ENCODE assay signal across 31 mouse cellular contexts in the genomic region with DNA sequence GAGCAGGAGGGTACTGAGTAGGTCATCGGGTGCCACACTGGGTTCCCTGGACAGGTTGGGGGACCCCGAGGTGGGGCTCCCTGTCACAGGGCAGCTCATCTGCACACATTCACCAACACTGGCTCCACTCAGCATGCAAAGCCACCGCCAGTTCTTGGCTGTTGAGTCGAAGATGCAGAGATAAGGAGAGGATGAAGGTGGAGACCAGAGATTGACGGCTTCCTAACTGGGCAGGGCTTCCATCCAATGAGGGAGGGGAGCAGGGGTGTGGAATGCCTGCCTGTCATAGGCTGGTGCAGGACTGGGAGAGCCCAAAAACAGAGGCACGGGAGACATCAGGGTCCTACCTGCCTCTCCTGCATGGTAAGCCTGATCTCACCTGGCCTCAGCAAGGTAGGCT. TPM values are rescaled to one million over a fixed set of nuclear protein-coding genes. Genes with fewer than 3 reads are reported as not detected.
DNase-seq lines count a peak whose midpoint lies in the region; ATAC-seq lines count a peak whose summit lies in the region.
"Had no signal": no experiment of that assay in that cellular context is flagged by ENCODE, and none has a peak within 500 bp of the region (broad histone marks: within the 10 kb centered on the region; RNA-seq: fewer than 3 reads in every experiment).

No protein-coding gene starts in this region.

- H3K27me3 ChIP-seq in embryonic facial prominence, embryonic 15.5 days = no peaks in the 10 kb centered on the region
- 0 out of 2 replicates have a peak, but pooled peaks cover 7% of the 10 kb centered on the region for H3K27me3 ChIP-seq in embryonic facial prominence, embryonic 10.5 days (replicated peaks; ENCODE audit: low read depth, poor library complexity, severe bottlenecking)
- H3K27me3 ChIP-seq in stomach, embryonic 16.5 days (ENCODE audit: control insufficient read depth, insufficient read depth, low read length) = no peaks in the 10 kb centered on the region
- H3K27me3 ChIP-seq: embryonic facial prominence, embryonic 13.5 days; hindbrain, embryonic 15.5 days; neural tube, embryonic 15.5 days; Patski had no signal

- H3K9ac ChIP-seq in embryonic facial prominence, embryonic 15.5 days = no peak overlapping the region
- H3K9ac ChIP-seq in stomach, embryonic 16.5 days (ENCODE audit: low read length) = no peak overlapping the region
- H3K9ac ChIP-seq: embryonic facial prominence, embryonic 13.5 days; heart, embryonic 12.5 days; hindbrain, embryonic 15.5 days; liver, embryonic 12.5 days; liver, postnatal 0 days; neural tube, embryonic 15.5 days had no signal

- WGBS in embryonic facial prominence, embryonic 15.5 days = 50% methylated on average over 6 of the region's 6 CpGs
- 75% methylated on average over 6 of the region's 6 CpGs for WGBS in embryonic facial prominence, embryonic 10.5 days
- WGBS in stomach, embryonic 16.5 days = 51% methylated on average over 6 of the region's 6 CpGs

- ATAC-seq in embryonic facial prominence, embryonic 15.5 days (ENCODE audit: insufficient number of reproducible peaks, low FRiP score, low TSS enrichment, low read depth) = no peak
- 0 out of 2 replicates have a peak, but pooled peaks have one; percentile 5 for ATAC-seq in stomach, embryonic 16.5 days (ENCODE audit: insufficient read depth, low FRiP score)
- ATAC-seq: forebrain, embryonic 16.5 days; liver, embryonic 12.5 days; liver, postnatal 0 days; Patski had no signal

- H3K9me3 ChIP-seq in embryonic facial prominence, embryonic 15.5 days (replicated peaks) = no peaks in the 10 kb centered on the region
- no peaks in the 10 kb centered on the region for H3K9me3 ChIP-seq in embryonic facial prominence, embryonic 10.5 days
- H3K9me3 ChIP-seq in stomach, embryonic 16.5 days (replicated peaks; ENCODE audit: control insufficient read depth, low read length) = no peaks in the 10 kb centered on the region
- H3K9me3 ChIP-seq: embryonic facial prominence, embryonic 13.5 days; heart, embryonic 12.5 days; hindbrain, embryonic 15.5 days; liver, embryonic 12.5 days; neural tube, embryonic 15.5 days had no signal

- no peak for DNase-seq in embryonic facial prominence, embryonic 10.5 days (ENCODE audit: low spot score)
- peak; percentile 50 for DNase-seq in kidney, adult 9 months
- DNase-seq in kidney, postnatal 4 days = no peak
- DNase-seq in lung, postnatal 14 days = peak; percentile 33
- no peak for DNase-seq in thymus, postnatal 10 days (ENCODE audit: low spot score in 2 of 2)
- DNase-seq in cerebellum, postnatal 10 days = no peak
- DNase-seq: adrenal gland, postnatal 10 days; cerebellum, adult 11 months; cerebellum, adult 9-10 months; embryo, embryonic 11 days; heart, adult 2 months; layer of hippocampus, postnatal 36 days; left cerebral cortex, postnatal 4 days; liver, postnatal 0 days; midbrain, embryonic 14.5 days; right cerebral cortex, adult 18-20 months; right cerebral cortex, postnatal 4 days; thymus, postnatal 25 days had no signal

- peaks cover 54% of the 10 kb centered on the region for H3K4me1 ChIP-seq in embryonic facial prominence, embryonic 15.5 days
- H3K4me1 ChIP-seq in embryonic facial prominence, embryonic 10.5 days = peaks cover 36% of the 10 kb centered on the region
- peaks cover 43% of the 10 kb centered on the region for H3K4me1 ChIP-seq in stomach, embryonic 16.5 days (ENCODE audit: control insufficient read depth, insufficient read depth, low read length)
- H3K4me1 ChIP-seq: hindbrain, embryonic 15.5 days; liver, embryonic 12.5 days; neural tube, embryonic 15.5 days had no signal

- H3K27ac ChIP-seq in embryonic facial prominence, embryonic 15.5 days (replicated peaks) = 0 out of 2 replicates have a peak overlapping the region, but pooled peaks have one; percentile 18
- no peak overlapping the region for H3K27ac ChIP-seq in embryonic facial prominence, embryonic 10.5 days (replicated peaks)
- H3K27ac ChIP-seq in stomach, embryonic 16.5 days (ENCODE audit: low read length) = peak overlapping the region; percentile 8; the same call in 1 of the 2 replicates
- H3K27ac ChIP-seq: embryonic facial prominence, embryonic 13.5 days; heart, adult 2 months; hindbrain, embryonic 15.5 days; liver, embryonic 12.5 days; macrophage; neural tube, embryonic 15.5 days had no signal

- H3K4me3 ChIP-seq in embryonic facial prominence, embryonic 15.5 days (replicated peaks) = no peak overlapping the region
- H3K4me3 ChIP-seq in embryonic facial prominence, embryonic 10.5 days = no peak overlapping the region
- H3K4me3 ChIP-seq in stomach, embryonic 16.5 days (replicated peaks; ENCODE audit: low read length) = no peak overlapping the region
- H3K4me3 ChIP-seq: embryonic facial prominence, embryonic 13.5 days; erythroblast, embryonic 14.5 days; heart, adult 2 months; heart, embryonic 12.5 days; hindbrain, embryonic 15.5 days; liver, embryonic 12.5 days; neural tube, embryonic 15.5 days had no signal

- no peaks in the 10 kb centered on the region for H3K36me3 ChIP-seq in embryonic facial prominence, embryonic 15.5 days
- H3K36me3 ChIP-seq in embryonic facial prominence, embryonic 10.5 days (replicated peaks) = no peaks in the 10 kb centered on the region
- no peaks in the 10 kb centered on the region for H3K36me3 ChIP-seq in stomach, embryonic 16.5 days (ENCODE audit: control insufficient read depth, insufficient read depth, low read length)
- H3K36me3 ChIP-seq: embryonic facial prominence, embryonic 13.5 days; G1E; heart, embryonic 12.5 days; hindbrain, embryonic 15.5 days; liver, embryonic 12.5 days; neural tube, embryonic 15.5 days had no signal

- H3K4me2 ChIP-seq in embryonic facial prominence, embryonic 15.5 days (replicated peaks) = no peak overlapping the region
- H3K4me2 ChIP-seq in stomach, embryonic 16.5 days (ENCODE audit: low read depth, low read length) = no peak overlapping the region
- H3K4me2 ChIP-seq: embryonic facial prominence, embryonic 13.5 days; heart, embryonic 12.5 days; hindbrain, embryonic 15.5 days; liver, embryonic 12.5 days; neural tube, embryonic 15.5 days had no signal

RNA-seq across cellular contexts. Expression of a gene that starts 5.5 kb away (rescaled TPM):
- polyA plus RNA-seq in embryonic facial prominence, embryonic 15.5 days (2015; fragmentation: Nextera tagmentation; extraction: Ambion mirVana) = 26.9 and 33.5 TPM in 2 replicates
- 0.04 and 0.16 TPM in 2 replicates for polyA plus RNA-seq in embryonic facial prominence, embryonic 10.5 days (2016; fragmentation: Nextera tagmentation; extraction: Ambion mirVana)
- 37.4 and 64.5 TPM in 2 replicates for polyA plus RNA-seq in stomach, embryonic 16.5 days (2015; fragmentation: Nextera tagmentation; extraction: Ambion mirVana)
- polyA plus RNA-seq: erythroblast, embryonic 14.5 days; forebrain, embryonic 11.5 days; G1E; midbrain, embryonic 14.5 days had no signal

RNA-seq across cellular contexts. Expression of a gene that starts 46.4 kb away (rescaled TPM):
- 86.5 and 93.4 TPM in 2 replicates for polyA plus RNA-seq in embryonic facial prominence, embryonic 15.5 days (2015; fragmentation: Nextera tagmentation; extraction: Ambion mirVana)
- 16.2 and 17.4 TPM in 2 replicates for polyA plus RNA-seq in embryonic facial prominence, embryonic 10.5 days (2016; fragmentation: Nextera tagmentation; extraction: Ambion mirVana)
- 378 and 523 TPM in 2 replicates for polyA plus RNA-seq in stomach, embryonic 16.5 days (2015; fragmentation: Nextera tagmentation; extraction: Ambion mirVana)
- polyA plus RNA-seq: erythroblast, embryonic 14.5 days; macrophage had no signal

Comparison
In these comparisons a context has a peak if more than half of its experiments do, and no peak if none do; other contexts are left out.
1. DNase-seq: peak in kidney, adult 9 months (single experiment) and lung, postnatal 14 days (single experiment); none in embryonic facial prominence, embryonic 10.5 days (single experiment), kidney, postnatal 4 days (0 of 2), thymus, postnatal 10 days (0 of 2) and cerebellum, postnatal 10 days (0 of 2).
2. RNA of a gene that starts 5.5 kb away (polyA plus RNA-seq): 37.4 to 64.5 TPM in stomach, embryonic 16.5 days and 26.9 to 33.5 TPM in embryonic facial prominence, embryonic 15.5 days; 0.04 to 0.16 TPM in embryonic facial prominence, embryonic 10.5 days; every median in the first group is over 10 times any median in the second.